Mouse (Mus musculus) cerebellum, postnatal 25 days (tissue): ENCODE data around the gene Hspa8.
A peak's percentile ranks its signal among the peaks of the same experiment; 100 is the strongest.
"Not testable (repeated sequence)": the region's sequence is repeated elsewhere in the genome, so short reads cannot be mapped to it uniquely, and the experiment has no call there.

Experiments used
- DNase-seq, 2 experiments: peaks; one replicate each; pipeline ENCODE4 v3.0.0; 2021; ENCODE audit warnings: mixed read lengths in 2 of 2

Gene Hspa8

GRCm38 (mm10) chr9:40800675-40801612 is at the start of gene Hspa8:
Hspa8 (plus strand) TSS chr9:40800984.
- peak; percentile 100 for DNase-seq

- DNase-seq = no peak
Measured at GRCm38 (mm10) chr9:40751749-40752148, 49.0 kb upstream of the Hspa8 start.

GRCm38 (mm10) chr9:40756401-40756800 is 44.4 kb upstream of the Hspa8 start:
- DNase-seq = peak; percentile 60 to 77

DNA sequence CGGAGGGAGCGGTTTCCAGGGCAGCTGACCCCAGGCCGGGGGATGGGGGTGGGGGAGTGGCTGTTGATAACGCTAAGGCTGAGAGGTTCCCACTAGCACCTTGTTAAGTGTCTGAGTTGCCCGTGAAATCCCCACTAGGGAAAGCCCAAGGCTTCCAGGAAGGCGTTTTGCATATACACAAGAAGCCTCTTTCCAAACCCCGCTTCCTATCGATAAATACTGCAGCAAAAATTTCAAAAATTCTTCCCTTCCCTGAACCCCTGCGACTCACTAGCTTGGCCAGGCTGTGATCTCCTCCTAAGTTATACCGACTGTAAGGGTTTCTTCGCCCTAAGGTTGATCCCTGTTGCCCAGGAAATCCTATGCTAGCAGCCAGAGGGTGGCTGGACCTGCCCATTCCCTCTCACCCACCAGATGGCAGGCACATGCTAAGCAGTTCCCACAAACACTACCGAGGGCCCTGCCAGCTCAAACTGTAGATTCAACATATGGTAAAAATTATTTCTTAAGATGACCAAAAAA is 43.6 kb upstream of the Hspa8 start:
- DNase-seq = peak; percentile 79 to 85

DNA sequence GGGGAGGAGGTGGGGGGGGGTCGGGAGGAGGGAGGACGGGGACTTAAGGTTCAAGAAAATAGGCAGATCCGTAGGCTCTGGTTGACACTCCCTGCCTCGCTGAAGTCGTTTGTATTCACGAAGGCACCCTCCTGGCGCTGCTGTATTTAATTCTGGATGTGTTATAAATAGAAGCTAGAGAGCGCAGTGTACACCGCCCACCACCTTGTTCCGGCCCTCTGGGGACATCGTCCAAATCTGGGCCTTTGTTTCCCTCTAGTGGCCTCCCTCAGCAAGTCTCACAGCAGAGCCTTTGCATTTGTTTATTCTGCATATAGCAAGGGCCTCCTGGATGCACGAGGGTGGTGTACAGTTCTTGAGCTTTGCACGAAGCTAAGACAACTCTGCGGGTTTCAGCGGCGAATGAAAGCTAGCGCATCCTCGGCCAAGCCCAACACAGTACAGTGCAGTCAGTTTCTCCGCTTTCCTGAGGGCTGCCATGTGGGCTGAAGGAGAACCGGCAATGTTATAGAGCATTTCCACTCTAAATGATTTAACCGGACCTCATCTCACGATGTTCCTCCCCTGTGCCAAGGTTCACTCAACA is 43.0 kb upstream of the Hspa8 start:
- DNase-seq = peak; percentile 84 to 87

- no peak for DNase-seq
Measured at GRCm38 (mm10) chr9:40762354-40762753, 38.4 kb upstream of the Hspa8 start.

DNA sequence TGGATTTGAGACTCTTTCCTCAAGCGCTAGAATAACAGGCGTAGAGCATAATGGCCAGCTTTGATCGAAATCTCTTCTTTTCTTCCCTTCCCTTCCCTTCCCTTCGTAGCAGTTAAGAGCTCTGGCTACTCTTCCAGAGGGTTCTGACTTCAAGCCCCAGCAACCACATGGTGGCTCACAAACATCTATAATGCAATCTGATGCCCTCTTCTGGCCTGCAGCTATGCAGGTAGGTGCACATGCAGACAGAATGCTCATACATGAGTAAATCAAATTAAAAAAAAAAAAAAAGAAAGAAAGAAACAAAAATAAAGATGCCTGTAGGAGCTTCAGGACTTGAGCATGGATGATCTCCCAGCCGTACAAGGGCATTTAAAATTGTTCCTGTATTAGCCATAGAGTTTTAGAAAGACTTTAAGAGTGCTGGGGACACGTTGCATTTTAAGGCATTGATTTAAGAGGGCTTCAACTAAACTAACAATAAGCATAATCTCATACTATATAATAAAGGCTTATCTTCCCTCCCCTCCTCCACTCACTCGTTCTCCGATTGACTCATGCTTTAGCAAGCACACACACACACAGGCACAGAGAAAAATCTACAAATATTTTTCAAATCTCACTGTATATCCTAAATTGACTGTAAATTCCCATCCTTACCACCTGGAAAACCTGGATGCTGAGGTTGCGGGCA is 35.8 kb upstream of the Hspa8 start:
- DNase-seq = no peak

GRCm38 (mm10) chr9:40765581-40765940 is 35.2 kb upstream of the Hspa8 start:
- DNase-seq = no peak

- DNase-seq = no peak
Measured at GRCm38 (mm10) chr9:40766058-40766605, 34.7 kb upstream of the Hspa8 start.

- no peak for DNase-seq
Measured at GRCm38 (mm10) chr9:40767946-40768345, 32.8 kb upstream of the Hspa8 start.

DNA sequence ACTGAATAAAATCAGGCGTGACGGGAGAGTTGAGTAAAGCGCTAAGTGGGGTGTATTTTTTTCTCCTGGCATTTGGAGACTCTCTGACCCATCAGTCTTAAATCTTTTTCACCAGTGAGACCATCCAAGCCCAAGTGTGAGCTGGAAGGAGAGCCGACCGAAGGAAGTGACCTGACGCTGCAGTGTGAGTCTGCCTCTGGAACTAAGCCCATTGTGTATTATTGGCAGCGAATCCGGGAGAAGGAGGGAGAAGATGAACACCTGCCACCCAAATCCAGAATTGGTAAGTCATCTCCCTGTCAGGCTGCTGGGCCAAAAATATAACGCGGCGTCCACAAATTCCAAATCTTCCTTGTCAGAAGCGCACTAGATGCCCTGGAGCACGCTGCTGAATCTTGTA is 28.5 kb upstream of the Hspa8 start:
- peak; percentile 85 to 89 for DNase-seq

- DNase-seq = not testable (repeated sequence)
Measured at GRCm38 (mm10) chr9:40773142-40773541, 27.6 kb upstream of the Hspa8 start.

- DNase-seq = no peak
Measured at GRCm38 (mm10) chr9:40773869-40774268, 26.9 kb upstream of the Hspa8 start.

DNA sequence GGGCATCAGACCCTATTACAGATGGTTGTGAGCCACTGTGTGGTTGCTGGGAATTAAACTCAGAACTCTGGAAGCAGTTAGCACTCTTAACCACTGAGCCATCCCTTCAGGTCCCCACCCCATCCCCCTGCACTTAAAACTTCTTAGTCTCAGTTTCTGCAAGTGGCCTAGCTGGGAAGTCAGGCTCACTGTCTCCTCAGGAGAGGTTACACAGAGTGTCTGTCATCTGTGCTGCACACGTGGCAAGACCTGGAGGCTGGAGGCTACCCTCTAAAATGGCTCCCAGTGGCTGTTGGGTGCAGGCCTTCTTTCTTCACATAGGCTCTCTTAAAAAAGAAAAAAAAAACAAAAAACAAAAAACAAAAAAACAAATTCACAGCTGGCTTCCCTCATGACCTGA is 24.7 kb upstream of the Hspa8 start:
- DNase-seq = no peak

- no peak for DNase-seq
Measured at GRCm38 (mm10) chr9:40776459-40777248, 24.1 kb upstream of the Hspa8 start.

DNA sequence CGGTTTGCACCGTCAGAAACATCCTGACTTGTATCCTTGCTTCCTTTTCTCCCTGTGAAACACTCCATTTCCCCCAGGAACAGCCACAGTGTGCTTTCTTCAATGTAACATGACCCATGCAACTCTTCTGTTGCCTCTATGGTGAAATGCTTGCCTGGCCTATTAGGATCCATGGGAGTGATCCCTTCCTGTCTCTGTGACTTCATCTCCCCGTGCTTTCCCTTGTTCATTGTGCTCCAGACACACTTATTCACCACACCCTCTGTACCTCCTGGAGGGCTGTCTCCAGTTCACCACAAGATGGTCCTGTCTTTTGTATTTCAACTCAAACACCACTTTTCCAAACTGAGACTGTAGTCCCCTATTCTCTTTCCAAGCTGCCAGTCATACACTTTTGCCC is 20.7 kb upstream of the Hspa8 start:
- no peak for DNase-seq

GRCm38 (mm10) chr9:40780892-40781725 is 19.7 kb upstream of the Hspa8 start:
- DNase-seq = no peak

GRCm38 (mm10) chr9:40781726-40782581 is 18.8 kb upstream of the Hspa8 start:
- DNase-seq = no peak

- DNase-seq = no peak
Measured at GRCm38 (mm10) chr9:40783641-40784373, 17.0 kb upstream of the Hspa8 start.
